Mouse (Mus musculus): ENCODE measurements around the gene Plbd2. TPM values are rescaled to one million over a fixed set of nuclear protein-coding genes. Genes with fewer than 3 reads are reported as not detected.

Plbd2 gene
- polyA plus RNA-seq, 2 experiments = 33.9 to 51.6 TPM

DNA sequence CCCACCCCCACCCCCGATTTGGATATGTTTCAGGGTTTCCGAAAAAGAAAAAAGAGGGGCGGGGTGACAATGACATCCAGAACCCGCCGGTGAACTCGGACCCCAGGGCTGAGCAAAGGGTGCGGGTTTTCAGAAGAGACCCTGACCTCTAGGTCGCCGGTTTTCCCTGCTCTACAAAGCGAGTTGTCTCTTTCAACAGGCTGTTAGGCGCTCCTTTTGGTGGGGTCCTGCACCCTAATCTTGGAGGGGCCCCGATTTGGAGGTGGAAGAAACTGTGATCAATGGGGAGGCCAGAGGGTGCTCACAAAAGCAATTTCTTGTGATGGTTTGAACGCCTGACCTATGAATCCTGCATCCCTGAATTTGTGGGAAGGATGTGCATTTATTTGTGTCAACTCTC, 65.0 kb downstream of the Plbd2 start:
- no peak overlapping the region for H3K27ac ChIP-seq (replicated peaks; ENCODE audit: low read depth, low read length)
- no peak for TF ChIP-seq POLR2A (IDR thresholded peaks at IDR 0.05; ENCODE audit: borderline replicate concordance, extremely low read depth, insufficient read depth, insufficient read length)
- no peaks in the 10 kb centered on the region for H3K36me3 ChIP-seq (ENCODE audit: control insufficient read depth, insufficient read depth, low read length)
- no peak overlapping the region for H3K9ac ChIP-seq (ENCODE audit: low read depth, low read length, severe bottlenecking)
- ATAC-seq (ENCODE audit: low FRiP score, low read depth) = no peak
- no peak overlapping the region for H3K4me3 ChIP-seq (replicated peaks; ENCODE audit: low read length)
- peaks cover 7% of the 10 kb centered on the region for H3K4me1 ChIP-seq (ENCODE audit: control insufficient read depth, insufficient read depth, low read length)
- 2% methylated on average over 13 of the region's 13 CpGs for WGBS
- H3K9me3 ChIP-seq (ENCODE audit: control insufficient read depth, low read length) = no peaks in the 10 kb centered on the region
- DNase-seq (ENCODE audit: low spot score) = no peak
- no peak overlapping the region for H3K4me2 ChIP-seq (replicated peaks; ENCODE audit: low read depth, low read length, severe bottlenecking)
- peaks cover 78% of the 10 kb centered on the region for H3K27me3 ChIP-seq (ENCODE audit: control insufficient read depth, insufficient read depth, low read length)

DNA sequence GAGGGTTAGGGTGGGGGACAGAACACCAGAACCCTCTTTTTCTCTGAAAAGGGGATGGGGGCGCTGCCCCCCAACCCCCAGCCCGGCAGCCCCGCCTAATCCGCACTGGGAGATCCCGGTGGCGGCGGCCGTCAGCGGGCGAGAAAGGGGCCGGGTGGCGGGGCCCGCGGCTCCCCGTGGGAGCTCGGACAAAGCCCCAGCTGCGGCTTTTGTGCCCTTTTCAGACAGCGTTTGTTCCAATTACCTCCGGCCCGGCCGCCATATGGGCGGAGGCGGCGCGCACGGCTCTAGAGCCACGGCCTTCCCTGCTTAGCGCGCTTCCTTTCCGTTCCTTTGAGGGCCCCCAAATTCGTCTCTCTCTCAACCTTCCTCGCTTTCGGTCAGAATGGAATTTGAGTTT, 65.4 kb downstream of the Plbd2 start:
- DNase-seq (ENCODE audit: low spot score) (no peak), ATAC-seq (ENCODE audit: low FRiP score, low read depth) (no peak)
- no peak for TF ChIP-seq POLR2A (IDR thresholded peaks at IDR 0.05; ENCODE audit: borderline replicate concordance, extremely low read depth, insufficient read depth, insufficient read length)
- Histone ChIP-seq H3K36me3 (ENCODE audit: control insufficient read depth, insufficient read depth, low read length) (no peaks in the 10 kb centered on the region), H3K4me2 (replicated peaks; ENCODE audit: low read depth, low read length, severe bottlenecking) (no peak overlapping the region), H3K9ac (ENCODE audit: low read depth, low read length, severe bottlenecking) (no peak overlapping the region), H3K27ac (replicated peaks; ENCODE audit: low read depth, low read length) (no peak overlapping the region), H3K4me1 (ENCODE audit: control insufficient read depth, insufficient read depth, low read length) (peaks cover 7% of the 10 kb centered on the region), H3K4me3 (replicated peaks; ENCODE audit: low read length) (peak overlapping the region; percentile 15), H3K27me3 (ENCODE audit: control insufficient read depth, insufficient read depth, low read length) (peaks cover 82% of the 10 kb centered on the region), H3K9me3 (ENCODE audit: control insufficient read depth, low read length) (no peaks in the 10 kb centered on the region)
- WGBS = under 1% methylated on average over 26 of the region's 33 CpGs

DNA sequence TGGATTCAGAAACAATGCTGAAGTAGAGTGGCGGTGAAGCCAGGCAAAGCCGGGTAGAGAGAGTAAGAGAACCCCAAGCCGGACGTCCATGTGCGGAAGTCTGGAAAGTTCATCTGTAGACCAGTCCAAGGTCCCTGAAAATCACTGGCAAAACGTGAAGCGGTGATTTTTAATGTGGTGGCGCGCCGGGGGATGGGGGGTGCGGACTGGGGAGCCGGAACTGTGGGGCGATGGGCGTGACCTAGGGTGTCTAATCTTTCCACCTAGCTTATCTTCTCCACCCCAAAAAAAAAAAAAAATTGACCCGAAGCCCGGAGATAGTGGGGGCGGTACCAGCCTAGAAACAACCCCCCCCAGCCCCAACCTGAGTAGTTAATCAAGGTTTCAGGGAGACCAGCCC, 65.9 kb downstream of the Plbd2 start:
- peak overlapping the region; percentile 15; the same call in 1 of the 2 replicates for H3K4me3 ChIP-seq (replicated peaks; ENCODE audit: low read length)
- H3K36me3 ChIP-seq (ENCODE audit: control insufficient read depth, insufficient read depth, low read length) = no peaks in the 10 kb centered on the region
- no peak for TF ChIP-seq POLR2A (IDR thresholded peaks at IDR 0.05; ENCODE audit: borderline replicate concordance, extremely low read depth, insufficient read depth, insufficient read length)
- ATAC-seq (ENCODE audit: low FRiP score, low read depth) = no peak
- H3K27ac ChIP-seq (replicated peaks; ENCODE audit: low read depth, low read length) = no peak overlapping the region
- no peak overlapping the region for H3K4me2 ChIP-seq (replicated peaks; ENCODE audit: low read depth, low read length, severe bottlenecking)
- H3K9me3 ChIP-seq (ENCODE audit: control insufficient read depth, low read length) = no peaks in the 10 kb centered on the region
- peaks cover 83% of the 10 kb centered on the region for H3K27me3 ChIP-seq (ENCODE audit: control insufficient read depth, insufficient read depth, low read length)
- no peak for DNase-seq (ENCODE audit: low spot score)
- peaks cover 7% of the 10 kb centered on the region for H3K4me1 ChIP-seq (ENCODE audit: control insufficient read depth, insufficient read depth, low read length)
- no peak overlapping the region for H3K9ac ChIP-seq (ENCODE audit: low read depth, low read length, severe bottlenecking)
- under 1% methylated on average over 17 of the region's 17 CpGs for WGBS

DNA sequence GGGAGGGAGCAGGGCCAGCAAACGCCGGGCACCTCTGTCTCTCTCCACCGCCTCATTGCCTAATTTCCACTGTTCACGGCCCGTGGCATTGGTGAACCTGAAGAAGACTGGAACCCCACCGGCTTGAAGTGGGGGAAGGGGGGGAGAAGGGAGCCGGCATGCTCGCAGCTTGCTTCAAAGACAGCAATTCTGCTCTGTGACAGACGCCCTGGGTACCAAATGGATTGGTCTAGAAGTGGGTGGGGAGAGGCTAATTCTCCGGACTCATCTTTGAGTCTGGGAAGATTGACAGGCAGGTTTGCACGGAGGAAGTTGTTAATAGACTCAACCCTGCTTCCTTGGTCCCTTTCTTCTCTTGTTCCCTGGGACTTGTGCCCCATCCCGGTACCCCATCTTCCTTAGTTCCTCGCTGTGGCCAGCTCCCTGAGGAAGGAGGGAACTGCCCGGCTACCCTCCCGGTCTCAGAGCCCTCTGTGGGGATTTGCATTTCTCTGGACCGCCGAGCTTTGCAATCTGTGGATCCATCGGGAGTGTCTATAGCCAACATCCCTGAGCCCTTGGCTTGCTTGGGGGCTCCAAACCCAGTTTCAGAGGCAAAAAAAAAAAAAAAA, 66.4 kb downstream of the Plbd2 start:
- H3K4me3 ChIP-seq (replicated peaks; ENCODE audit: low read length) = no peak overlapping the region
- H3K36me3 ChIP-seq (ENCODE audit: control insufficient read depth, insufficient read depth, low read length) = no peaks in the 10 kb centered on the region
- H3K4me1 ChIP-seq (ENCODE audit: control insufficient read depth, insufficient read depth, low read length) = peaks cover 7% of the 10 kb centered on the region
- WGBS = 2% methylated on average over 17 of the region's 18 CpGs
- no peak overlapping the region for H3K27ac ChIP-seq (replicated peaks; ENCODE audit: low read depth, low read length)
- TF ChIP-seq POLR2A (IDR thresholded peaks at IDR 0.05; ENCODE audit: borderline replicate concordance, extremely low read depth, insufficient read depth, insufficient read length) = no peak
- peaks cover 88% of the 10 kb centered on the region for H3K27me3 ChIP-seq (ENCODE audit: control insufficient read depth, insufficient read depth, low read length)
- H3K4me2 ChIP-seq (replicated peaks; ENCODE audit: low read depth, low read length, severe bottlenecking) = no peak overlapping the region
- DNase-seq (ENCODE audit: low spot score) = no peak
- no peaks in the 10 kb centered on the region for H3K9me3 ChIP-seq (ENCODE audit: control insufficient read depth, low read length)
- ATAC-seq (ENCODE audit: low FRiP score, low read depth) = no peak
- H3K9ac ChIP-seq (ENCODE audit: low read depth, low read length, severe bottlenecking) = no peak overlapping the region

DNA sequence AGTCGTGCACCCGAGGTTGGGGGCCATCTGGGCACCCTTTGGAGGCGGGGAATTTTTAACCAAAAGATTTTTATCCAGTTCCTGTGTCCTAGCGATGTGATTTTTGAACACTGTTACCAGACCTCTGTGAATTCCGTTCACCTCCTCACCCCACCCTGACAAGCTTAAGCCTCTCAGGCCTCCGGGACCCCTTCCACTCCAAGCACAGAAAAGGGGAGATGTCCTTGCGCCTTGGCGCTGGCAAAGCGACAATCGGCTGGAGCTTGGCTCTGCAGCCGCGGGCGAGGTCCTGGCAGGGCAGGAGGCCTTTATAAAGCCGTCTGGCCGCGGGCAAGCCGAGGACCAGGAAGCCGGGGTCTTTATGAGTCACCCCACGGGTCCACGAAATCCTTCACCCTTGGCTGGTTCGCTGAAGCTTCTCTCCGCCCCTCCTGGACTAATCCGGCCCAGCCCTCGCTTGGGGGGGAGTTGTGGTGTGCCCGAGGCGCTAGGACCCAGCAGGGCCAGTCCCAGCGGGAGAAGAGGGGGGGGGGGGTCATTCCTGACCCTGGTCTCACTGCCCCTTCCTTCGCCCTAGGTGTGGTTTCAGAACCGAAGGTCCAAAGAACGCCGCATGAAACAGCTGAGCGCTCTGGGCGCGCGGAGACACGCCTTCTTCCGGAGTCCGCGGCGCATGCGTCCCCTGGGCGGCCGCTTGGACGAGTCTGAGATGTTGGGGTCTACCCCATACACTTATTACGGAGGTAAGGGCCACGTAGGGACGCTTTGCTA, 67.5 kb downstream of the Plbd2 start:
- H3K4me2 ChIP-seq (replicated peaks; ENCODE audit: low read depth, low read length, severe bottlenecking) = peak overlapping the region; percentile 47
- H3K4me1 ChIP-seq (ENCODE audit: control insufficient read depth, insufficient read depth, low read length) = peaks cover 7% of the 10 kb centered on the region
- no peak overlapping the region for H3K27ac ChIP-seq (replicated peaks; ENCODE audit: low read depth, low read length)
- no peak for TF ChIP-seq POLR2A (IDR thresholded peaks at IDR 0.05; ENCODE audit: borderline replicate concordance, extremely low read depth, insufficient read depth, insufficient read length)
- H3K36me3 ChIP-seq (ENCODE audit: control insufficient read depth, insufficient read depth, low read length) = no peaks in the 10 kb centered on the region
- peaks cover 99% of the 10 kb centered on the region for H3K27me3 ChIP-seq (ENCODE audit: control insufficient read depth, insufficient read depth, low read length)
- DNase-seq (ENCODE audit: low spot score) (no peak), ATAC-seq (ENCODE audit: low FRiP score, low read depth) (no peak)
- H3K9me3 ChIP-seq (ENCODE audit: control insufficient read depth, low read length) = no peaks in the 10 kb centered on the region
- H3K9ac ChIP-seq (ENCODE audit: low read depth, low read length, severe bottlenecking) = 0 out of 2 replicates have a peak overlapping the region, but pooled peaks have one; percentile 16
- under 1% methylated on average over 44 of the region's 47 CpGs for WGBS
- H3K4me3 ChIP-seq (replicated peaks; ENCODE audit: low read length) = peak overlapping the region; percentile 34
